Mouse (Mus musculus) neural tube, embryonic 14.5 days (tissue): ENCODE measurements at regions not wholly inside any gene's neighbourhood (a gene's known extent, or its start where the extent isn't known, plus 50 kb on each side); places are given as distances from the start of the nearest gene placed in this dataset.
A peak's percentile ranks its signal among the peaks of the same experiment; 100 is the strongest.

Source experiments
- ATAC-seq: fragments of 200-750 bp; cut with Nextera tagmentation; 2 replicates; pipeline ENCODE4 v1.8.0; 2017; ENCODE audit warnings: low read depth, mild to moderate bottlenecking, moderate TSS enrichment, moderate library complexity
- H3K27ac ChIP-seq: fragments of 300-500 bp; sonication (generic); 2 replicates; pipeline ENCODE4 v1.5.1; 2014; ENCODE audit warnings: low read depth, mild to moderate bottlenecking, control low read depth, low read length, moderate library complexity, mixed read lengths
- H3K27me3 ChIP-seq: fragments of 300-500 bp; sonication (generic); 2 replicates; pipeline ENCODE4 v1.6.1; 2014; ENCODE audit warnings: low read length; ENCODE audit not compliant: control insufficient read depth, insufficient read depth
- H3K36me3 ChIP-seq: fragments of 300-500 bp; sonication (generic); 2 replicates; pipeline ENCODE4 v1.6.1; 2014; ENCODE audit warnings: low read length, mixed read lengths; ENCODE audit not compliant: control insufficient read depth, insufficient read depth
- H3K4me1 ChIP-seq: fragments of 300-500 bp; sonication (generic); 2 replicates; pipeline ENCODE4 v1.6.1; 2014; ENCODE audit warnings: low read length; ENCODE audit not compliant: control insufficient read depth, insufficient read depth
- H3K4me2 ChIP-seq: fragments of 300-500 bp; sonication (generic); 2 replicates; pipeline ENCODE4 v1.6.1; 2014; ENCODE audit warnings: mild to moderate bottlenecking, low read depth, low read length, control low read depth
- H3K4me3 ChIP-seq: fragments of 300-500 bp; sonication (generic); 2 replicates; pipeline ENCODE4 v1.5.1; 2014; ENCODE audit warnings: low read depth, low read length, control low read depth, mixed read lengths
- H3K9ac ChIP-seq: fragments of 300-500 bp; sonication (generic); replicated peaks from 2 replicates; pipeline ENCODE4 v1.6.1; 2014; ENCODE audit warnings: low read depth, mild to moderate bottlenecking, control low read depth, low read length, mixed read lengths
- H3K9me3 ChIP-seq: fragments of 300-500 bp; sonication (generic); 2 replicates; pipeline ENCODE4 v1.6.1; 2016; ENCODE audit warnings: low read length; ENCODE audit not compliant: control insufficient read depth
- WGBS: fragments of 180-500 bp; shearing (Covaris S2); extraction: QIAGEN DNeasy Blood & Tissue Kit; methylation state at CpG from one replicate; pipeline ENCODE4 v1.1.7; 2014; 5-methylcytosine and 5-hydroxymethylcytosine counted together

DNA sequence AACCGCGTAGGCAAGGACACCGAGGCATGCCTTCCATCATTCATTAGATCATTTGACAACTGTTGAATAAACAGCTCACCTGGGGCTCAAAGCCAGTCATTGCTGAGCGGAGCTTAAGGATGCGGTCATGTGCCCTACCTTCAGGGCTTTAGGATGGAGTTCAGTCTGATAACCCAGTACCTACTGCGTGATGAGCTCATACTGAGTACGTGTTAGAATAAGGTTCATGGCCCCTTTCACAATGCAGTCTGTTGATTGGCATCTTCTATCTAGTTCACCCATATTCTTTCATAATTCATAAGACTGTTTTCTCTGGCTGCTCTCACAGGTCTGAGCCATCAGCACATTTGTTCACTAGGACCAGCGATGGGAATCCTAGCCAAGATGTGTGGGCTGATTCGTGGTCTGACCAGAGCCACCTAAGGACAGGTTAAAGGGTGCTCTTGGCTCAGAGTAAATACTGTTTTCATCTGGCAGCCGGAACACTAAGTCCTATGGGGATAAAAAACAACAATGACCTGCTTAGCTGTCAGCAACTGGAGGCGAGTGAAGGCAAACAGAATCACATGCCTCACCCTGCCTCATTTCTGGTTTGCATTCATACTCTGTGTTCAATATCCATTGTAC is 71.4 kb upstream of the Elovl5 start:
- Histone ChIP-seq H3K4me2 (no peak overlapping the region), H3K9ac (no peak overlapping the region), H3K27ac (no peak overlapping the region), H3K9me3 (no peaks in the 10 kb centered on the region), H3K4me1 (no peaks in the 10 kb centered on the region), H3K27me3 (no peaks in the 10 kb centered on the region), H3K4me3 (no peak overlapping the region), H3K36me3 (no peaks in the 10 kb centered on the region)
- ATAC-seq, result no peak
- 92% methylated on average over 11 of the region's 11 CpGs for WGBS

DNA sequence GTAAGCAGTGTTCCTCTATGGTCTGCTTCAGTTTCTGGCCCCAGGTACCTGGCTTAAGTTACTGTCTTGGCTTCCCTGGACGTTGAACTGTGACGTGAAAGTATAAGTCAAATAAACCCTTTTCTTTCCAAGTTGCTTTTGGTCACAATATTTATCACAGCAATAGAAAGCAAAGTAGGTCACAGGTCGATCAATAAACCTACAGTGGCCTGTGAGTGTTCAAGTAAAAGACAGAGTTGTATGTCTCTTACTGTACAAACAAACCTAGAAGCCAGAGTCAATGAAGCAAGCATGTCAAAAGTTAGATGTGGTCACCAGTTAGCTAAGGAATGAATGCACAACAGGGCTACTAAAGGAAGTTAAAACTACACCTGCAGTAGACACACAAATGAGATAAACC is 68.6 kb upstream of the Elovl5 start:
- Histone ChIP-seq H3K9ac (no peak overlapping the region), H3K9me3 (no peaks in the 10 kb centered on the region), H3K4me1 (no peaks in the 10 kb centered on the region), H3K4me3 (no peak overlapping the region), H3K4me2 (no peak overlapping the region), H3K36me3 (no peaks in the 10 kb centered on the region), H3K27ac (no peak overlapping the region), H3K27me3 (no peaks in the 10 kb centered on the region)
- WGBS, result 95% methylated on average over 3 of the region's 3 CpGs
- ATAC-seq, result no peak

- no peaks in the 10 kb centered on the region for H3K9me3 ChIP-seq
- no peak overlapping the region for H3K4me3 ChIP-seq
- H3K4me1 ChIP-seq, result no peaks in the 10 kb centered on the region
- no peak overlapping the region for H3K4me2 ChIP-seq
- no peaks in the 10 kb centered on the region for H3K27me3 ChIP-seq
- WGBS, result 47% methylated on average over 4 of the region's 4 CpGs
- no peak for ATAC-seq
- no peaks in the 10 kb centered on the region for H3K36me3 ChIP-seq
- H3K27ac ChIP-seq, result no peak overlapping the region
- no peak overlapping the region for H3K9ac ChIP-seq
Observed at GRCm38 (mm10) chr9:77849343-77849742, 67.8 kb upstream of the Elovl5 start.

- Histone ChIP-seq H3K4me3 (no peak overlapping the region), H3K27ac (no peak overlapping the region), H3K9ac (no peak overlapping the region), H3K9me3 (no peaks in the 10 kb centered on the region), H3K36me3 (no peaks in the 10 kb centered on the region), H3K27me3 (no peaks in the 10 kb centered on the region), H3K4me1 (no peaks in the 10 kb centered on the region), H3K4me2 (no peak overlapping the region)
- ATAC-seq, result no peak
- 81% methylated on average over 6 of the region's 6 CpGs for WGBS
Observed at GRCm38 (mm10) chr9:77851336-77851735, 65.8 kb upstream of the Elovl5 start.

- Histone ChIP-seq H3K4me2 (no peak overlapping the region), H3K27ac (no peak overlapping the region), H3K36me3 (no peaks in the 10 kb centered on the region), H3K4me1 (no peaks in the 10 kb centered on the region), H3K9me3 (no peaks in the 10 kb centered on the region), H3K4me3 (no peak overlapping the region), H3K9ac (no peak overlapping the region), H3K27me3 (no peaks in the 10 kb centered on the region)
- 55% methylated on average over 9 of the region's 9 CpGs for WGBS
- ATAC-seq, result peak; percentile 78
Observed at GRCm38 (mm10) chr9:77857091-77858058, 59.8 kb upstream of the Elovl5 start.

GRCm38 (mm10) chr9:77858127-77858794 is 58.9 kb upstream of the Elovl5 start:
- 77% methylated on average over 6 of the region's 6 CpGs for WGBS
- Histone ChIP-seq H3K27ac (no peak overlapping the region), H3K9me3 (no peaks in the 10 kb centered on the region), H3K4me2 (no peak overlapping the region), H3K4me1 (no peaks in the 10 kb centered on the region), H3K36me3 (no peaks in the 10 kb centered on the region), H3K4me3 (no peak overlapping the region), H3K9ac (no peak overlapping the region), H3K27me3 (no peaks in the 10 kb centered on the region)
- ATAC-seq, result no peak
